Mouse (Mus musculus) G1E (cell line): Measurements from ENCODE around the gene Pxn.

Experiments
- CTCF ChIP-seq: IDR thresholded peaks from 2 replicates; pipeline ENCODE4 v1.5.1; 2012; ENCODE audit warnings: low read depth, low read length, inconsistent platforms, mixed read lengths
- GATA1 ChIP-seq: IDR thresholded peaks from 2 replicates; pipeline ENCODE4 v1.6.1; 2012; ENCODE audit warnings: borderline replicate concordance, low read length, inconsistent platforms, mixed read lengths
- POLR2AphosphoS5 ChIP-seq: IDR thresholded peaks from 2 replicates; pipeline ENCODE4 v1.6.1; 2012; ENCODE audit warnings: low read depth, low read length, inconsistent platforms; ENCODE audit not compliant: insufficient replicate concordance
- TAL1 ChIP-seq: conservative IDR thresholded peaks from 2 replicates; pipeline ENCODE4 v1.6.1; 2012; ENCODE audit warnings: low read depth, low read length, inconsistent platforms, mixed read lengths

DNA sequence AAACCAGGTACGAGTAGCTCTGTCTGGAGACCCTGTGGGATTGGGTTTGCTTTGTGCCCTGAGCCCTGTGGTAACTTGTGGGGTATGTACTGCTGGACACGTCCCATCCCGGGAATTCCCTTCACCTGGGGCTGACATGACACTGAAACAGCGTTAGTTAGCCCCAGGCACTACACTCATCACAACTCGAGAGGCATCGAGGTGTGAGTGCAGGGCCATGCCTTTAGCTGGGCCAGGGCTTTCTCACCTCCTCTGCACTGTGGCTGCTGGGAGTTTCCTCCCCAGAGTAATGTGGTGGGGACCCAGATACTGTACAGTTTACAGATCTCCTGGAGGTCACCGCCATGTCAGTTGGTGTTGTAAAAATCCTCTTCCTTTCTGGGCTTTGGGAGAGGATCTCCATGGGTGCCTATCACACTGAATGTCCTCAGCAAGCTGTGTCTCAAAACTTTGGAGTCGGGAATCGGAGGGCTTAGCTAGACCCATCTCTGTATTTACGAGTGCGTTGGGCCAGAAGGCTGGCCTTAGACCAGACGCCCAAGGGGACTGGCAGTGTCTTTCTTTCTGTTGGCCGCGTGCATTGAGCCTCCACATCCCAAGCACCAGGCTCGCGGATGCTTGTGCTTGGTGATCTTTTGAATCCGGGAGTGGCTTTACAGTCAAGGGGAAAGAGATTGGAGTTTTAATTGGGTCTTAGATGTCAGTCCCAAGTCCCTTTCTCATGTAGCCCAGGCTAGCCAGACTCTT is 20.2 kb downstream of the Pxn start:
- TF ChIP-seq TAL1 (no peak), CTCF (no peak), POLR2AphosphoS5 (no peak), GATA1 (no peak)
